Mouse (Mus musculus) cerebellum, adult (tissue): ENCODE data around the gene Fam214a.
"Not testable (repeated sequence)": the region's sequence is repeated elsewhere in the genome, so short reads cannot be mapped to it uniquely, and the experiment has no call there.

Experiments used
- ATAC-seq: cut with Nextera tagmentation; 2 replicates; pipeline ENCODE4 v1.9.2; 2017; ENCODE audit warnings: mild to moderate bottlenecking, moderate library complexity, mixed read lengths; ENCODE audit not compliant: insufficient number of reproducible peaks, low FRiP score, low TSS enrichment

The Fam214a gene

DNA sequence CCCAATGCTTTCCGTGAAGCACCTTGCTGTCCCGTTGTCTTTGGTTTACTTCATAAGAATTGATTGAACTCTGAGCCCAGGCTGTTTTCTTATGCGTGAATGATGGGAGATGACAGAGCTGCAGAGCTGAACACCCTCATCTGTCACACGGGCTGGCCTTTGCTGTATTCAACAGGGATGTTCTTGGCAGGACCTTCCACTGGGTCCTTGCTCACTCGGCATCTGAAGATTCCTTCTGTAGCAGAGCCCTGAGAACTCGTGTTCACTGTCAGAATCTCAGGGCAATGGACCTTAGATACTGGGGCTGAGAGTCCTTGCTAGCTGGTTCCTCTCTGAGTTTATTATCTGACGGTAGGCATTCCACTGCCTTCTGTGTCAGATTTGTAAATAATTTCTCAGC is 25.3 kb downstream of the Fam214a start:
- ATAC-seq: no peak

DNA sequence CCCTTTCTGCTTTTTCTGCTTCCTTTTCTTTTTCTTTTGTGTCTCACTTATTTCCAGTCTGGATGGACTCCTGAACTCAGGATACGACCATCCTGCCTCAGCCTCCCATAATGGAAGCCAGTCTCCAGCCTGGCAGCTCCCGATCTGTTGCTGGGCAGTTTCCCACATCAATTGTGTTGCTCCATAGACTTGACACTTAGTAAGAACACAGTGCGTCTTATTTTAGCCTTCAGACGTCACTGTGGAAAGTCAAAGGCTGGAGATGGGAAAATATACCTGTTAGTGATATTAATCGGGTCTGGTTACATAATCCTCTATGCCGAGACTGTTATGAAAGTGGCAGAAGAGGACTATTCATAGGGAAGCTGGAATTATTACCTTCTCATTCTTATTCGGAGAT is 26.2 kb downstream of the Fam214a start:
- no peak for ATAC-seq

DNA sequence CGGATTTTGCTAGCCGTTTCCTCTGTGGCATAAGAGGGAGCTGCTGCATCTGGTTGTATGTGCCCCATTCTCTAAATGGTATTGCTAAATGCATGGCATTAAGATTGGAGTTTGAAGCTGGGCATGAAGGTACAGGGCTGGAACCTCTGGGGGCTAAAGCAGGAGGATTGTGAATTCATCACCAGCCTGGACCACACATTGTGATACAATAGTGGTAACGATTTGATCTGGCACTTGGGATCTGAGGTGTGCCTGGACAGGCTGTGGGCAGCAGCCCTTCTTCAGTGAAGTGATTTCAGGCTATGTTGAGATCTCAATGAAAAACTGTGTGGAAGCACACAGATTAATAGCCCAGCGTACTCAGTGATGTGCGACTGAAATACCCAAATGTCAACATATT is 26.7 kb downstream of the Fam214a start:
- ATAC-seq: no peak

DNA sequence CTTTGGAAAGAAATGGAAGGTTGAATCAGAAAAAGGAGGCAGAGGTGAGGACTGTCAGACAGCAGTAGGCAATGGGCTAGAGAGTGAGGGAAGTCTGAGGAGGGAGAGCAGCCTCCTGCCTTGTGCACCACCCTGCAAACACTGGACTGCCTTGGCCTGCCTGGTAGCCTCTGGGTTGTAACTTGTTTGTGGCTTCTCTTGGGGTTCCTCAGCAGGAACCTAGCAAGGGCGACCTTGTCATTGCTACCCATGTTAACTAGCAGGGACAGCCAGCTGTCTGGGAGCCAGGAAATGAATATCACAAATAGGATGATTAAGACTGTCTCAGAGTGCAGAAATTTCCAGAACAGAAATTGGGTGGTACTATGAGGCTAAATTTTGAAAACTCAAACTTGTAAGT is 27.2 kb downstream of the Fam214a start:
- no peak for ATAC-seq

DNA sequence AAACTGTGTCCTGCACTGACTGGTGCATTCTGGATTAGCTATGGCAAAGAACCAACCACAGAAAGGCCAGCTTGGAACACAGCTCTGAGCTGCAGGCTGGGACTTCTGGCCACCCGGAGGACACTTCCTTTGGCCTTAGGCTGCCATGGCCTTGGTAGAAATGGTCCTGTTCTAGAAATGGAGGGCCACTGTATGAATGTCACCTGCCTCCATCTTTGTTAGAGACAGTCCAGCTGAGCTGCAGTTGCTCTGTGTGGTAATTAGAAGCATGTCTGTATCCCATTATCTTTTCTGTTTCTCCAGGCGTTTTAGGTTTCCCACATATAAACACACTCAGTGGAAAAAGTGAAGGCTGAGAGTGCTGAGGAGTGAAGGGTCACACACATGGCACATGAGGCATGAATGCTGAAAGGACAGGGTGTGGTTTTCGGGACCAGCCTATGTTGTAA is 29.0 kb downstream of the Fam214a start:
- peak; percentile 42; the same call in 1 of the 2 replicates for ATAC-seq

DNA sequence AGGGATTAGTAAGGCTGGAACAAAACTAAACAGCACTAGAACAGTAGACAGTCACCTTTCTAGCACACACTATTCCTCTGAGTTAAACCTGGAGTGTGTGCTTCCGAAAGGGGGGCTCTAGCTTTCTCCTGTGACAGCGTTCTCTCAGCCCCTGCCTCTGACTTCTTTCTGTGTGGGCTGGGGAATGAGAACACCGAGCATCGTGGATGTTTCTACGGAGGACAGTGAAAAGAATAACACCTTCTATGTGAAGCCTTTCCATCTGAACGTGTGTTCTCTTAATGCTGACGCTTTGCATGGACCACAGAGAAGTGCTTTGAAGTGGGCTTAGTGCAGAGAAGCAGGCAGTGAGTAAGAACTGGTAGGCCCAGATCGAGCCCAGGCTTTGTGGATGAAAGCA is 29.5 kb downstream of the Fam214a start:
- ATAC-seq: no peak

DNA sequence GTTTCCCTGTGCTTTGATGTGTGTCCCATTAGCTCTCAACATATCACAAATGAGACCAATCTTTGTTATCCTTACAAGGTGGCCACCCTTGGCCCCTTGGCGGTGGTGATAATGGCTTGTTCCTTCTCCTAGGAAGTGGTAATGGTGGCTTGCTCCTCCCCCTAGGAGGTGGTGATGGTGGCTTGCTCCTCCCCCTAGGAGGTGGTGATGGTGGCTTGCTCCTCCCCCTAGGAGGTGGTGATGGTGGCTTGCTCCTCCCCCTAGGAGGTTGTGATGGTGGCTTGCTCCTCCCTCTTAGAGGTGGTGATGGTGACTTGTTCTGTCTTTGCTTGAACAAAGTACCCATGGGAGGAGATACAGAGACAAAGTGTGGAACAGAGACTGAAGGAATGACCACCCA is 30.0 kb downstream of the Fam214a start:
- ATAC-seq: not testable (repeated sequence)

DNA sequence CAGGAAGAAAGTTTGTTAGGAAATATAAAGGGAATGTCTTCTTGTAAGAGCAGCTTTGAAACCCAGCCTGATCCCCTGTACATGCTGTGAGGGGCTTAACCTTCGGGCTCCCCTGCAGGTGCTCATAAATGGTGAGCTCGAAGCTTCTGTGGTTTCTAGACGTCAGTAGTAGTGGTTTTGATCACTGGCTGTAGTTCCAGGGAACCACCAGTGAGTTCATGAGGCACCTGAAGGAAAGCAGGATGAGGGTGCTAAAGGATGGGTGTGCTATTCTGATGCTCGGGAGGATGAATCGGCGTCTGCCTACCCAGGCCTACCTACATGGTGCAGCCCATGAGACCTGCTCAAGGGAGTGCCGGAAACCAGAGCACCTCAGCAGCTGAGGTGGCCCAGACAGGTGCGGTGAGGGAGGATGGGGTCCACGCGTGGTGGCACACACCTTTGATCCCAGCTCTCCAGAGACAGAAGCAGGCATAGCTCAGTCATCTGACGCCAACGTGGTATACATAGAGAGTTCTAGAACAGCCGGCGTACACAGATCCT is 32.6 kb downstream of the Fam214a start:
- ATAC-seq: no peak

DNA sequence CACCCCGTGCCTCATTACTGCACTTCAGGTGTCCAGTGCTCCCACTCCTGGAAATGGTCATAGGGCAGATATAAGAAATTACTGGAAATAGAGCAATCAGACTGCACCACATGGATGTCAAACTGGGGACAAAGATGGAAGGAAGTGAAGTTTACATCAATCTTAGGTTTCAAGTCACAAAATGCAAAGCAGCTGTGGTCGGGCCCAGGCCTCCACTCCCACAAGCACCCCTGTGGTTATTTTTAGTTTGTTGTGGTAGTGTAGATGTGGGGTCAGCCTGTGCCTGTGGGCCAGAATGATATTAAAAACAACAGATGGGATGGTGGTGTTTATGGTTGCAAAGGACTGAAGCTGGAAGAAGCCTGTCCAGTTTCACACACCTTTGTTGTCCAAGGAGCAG is 33.1 kb downstream of the Fam214a start:
- ATAC-seq: no peak

DNA sequence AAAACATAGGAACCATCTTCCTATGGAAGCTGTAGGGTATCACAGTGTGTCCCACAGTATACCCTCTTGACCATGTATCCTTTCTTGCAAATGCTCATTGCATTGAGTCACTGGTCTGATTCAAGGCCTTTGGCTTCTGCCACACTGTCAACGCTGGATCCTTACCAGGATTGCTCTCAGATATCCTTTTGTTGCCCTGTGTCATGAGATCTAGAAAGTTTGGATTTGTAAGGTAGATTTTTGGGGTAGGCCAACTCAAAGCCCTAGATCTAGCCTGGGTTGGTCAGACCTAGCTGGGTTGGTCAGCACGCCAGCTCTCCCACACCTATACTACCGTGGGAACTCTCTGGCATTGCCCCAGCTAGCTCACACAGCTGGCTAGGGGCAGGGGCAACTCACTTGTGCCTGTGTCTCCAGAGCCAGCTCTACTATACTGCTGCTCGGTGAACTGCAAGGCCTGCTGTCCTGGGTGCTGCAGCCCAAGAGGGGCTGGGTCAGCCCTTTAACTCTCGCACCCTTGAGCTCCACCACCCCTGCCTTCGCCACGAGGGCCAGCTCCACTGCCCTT is 36.3 kb downstream of the Fam214a start:
- no peak for ATAC-seq

DNA sequence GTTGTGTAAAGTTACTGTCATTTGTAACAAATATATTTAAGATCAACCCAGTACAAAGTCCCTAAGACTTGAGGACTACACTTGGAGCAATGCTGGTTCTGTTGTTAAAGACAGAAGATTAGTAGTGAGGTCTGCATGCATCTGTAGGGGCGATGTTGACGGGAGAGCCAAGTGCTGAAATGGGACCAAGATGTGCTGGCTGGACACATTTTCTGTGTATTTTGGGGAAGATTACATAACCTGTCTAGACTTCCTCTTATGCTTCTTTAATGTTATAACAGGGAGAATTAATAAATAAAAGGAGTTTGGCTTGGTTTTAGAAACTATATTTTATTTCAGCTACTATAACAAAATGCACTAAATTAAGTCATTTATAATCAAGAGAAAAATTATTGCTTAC is 37.3 kb downstream of the Fam214a start:
- no peak for ATAC-seq

DNA sequence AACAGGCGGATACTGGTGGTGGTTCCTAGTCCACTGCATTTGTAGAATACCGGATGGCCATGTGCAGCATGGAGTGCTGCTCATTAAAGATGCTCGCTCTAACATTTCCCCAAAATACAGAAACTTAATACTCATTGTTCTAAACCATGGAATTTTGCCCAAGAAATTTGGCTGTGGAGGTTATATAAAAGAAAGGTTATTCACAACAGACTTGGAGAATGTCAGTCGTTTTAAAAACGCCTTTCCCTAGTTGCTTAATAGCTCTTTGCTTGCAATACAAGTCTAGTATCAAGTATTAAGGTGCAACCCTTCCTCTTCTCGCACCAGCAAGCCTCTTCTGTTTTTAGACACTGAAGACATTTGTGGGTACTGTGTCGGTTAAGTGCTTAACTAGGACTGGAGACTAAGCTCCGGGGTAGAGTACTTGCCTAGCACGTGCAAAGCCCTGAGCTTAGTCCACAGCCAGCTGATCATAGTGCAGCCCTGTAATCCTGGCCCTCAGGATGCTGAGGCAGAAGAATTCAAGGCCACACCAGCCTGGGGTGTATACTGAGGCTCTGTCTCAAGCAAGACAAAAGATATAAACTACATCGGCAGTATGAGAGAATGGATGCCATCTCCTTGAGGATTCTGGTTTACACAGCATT is 42.0 kb downstream of the Fam214a start:
- ATAC-seq: no peak

DNA sequence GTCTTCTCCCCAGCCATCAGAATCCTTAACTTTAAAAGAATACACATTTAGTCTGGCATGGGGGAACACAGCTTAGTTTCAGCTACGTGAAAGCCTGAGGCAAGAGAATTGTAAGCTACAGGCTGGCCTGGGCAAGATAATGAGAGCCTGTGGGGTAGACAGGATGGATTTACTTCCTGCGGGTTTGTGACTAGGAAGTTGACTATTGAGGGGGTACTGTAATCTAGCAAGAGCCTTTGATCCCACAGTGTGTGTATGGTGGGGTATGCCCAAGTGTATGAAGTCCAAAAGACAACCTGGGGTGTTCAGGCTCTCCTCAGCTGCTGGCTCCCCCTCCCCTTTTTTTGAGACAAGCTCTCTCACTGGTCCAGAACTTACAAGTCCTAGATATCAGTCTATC is 43.7 kb downstream of the Fam214a start:
- ATAC-seq: no peak

DNA sequence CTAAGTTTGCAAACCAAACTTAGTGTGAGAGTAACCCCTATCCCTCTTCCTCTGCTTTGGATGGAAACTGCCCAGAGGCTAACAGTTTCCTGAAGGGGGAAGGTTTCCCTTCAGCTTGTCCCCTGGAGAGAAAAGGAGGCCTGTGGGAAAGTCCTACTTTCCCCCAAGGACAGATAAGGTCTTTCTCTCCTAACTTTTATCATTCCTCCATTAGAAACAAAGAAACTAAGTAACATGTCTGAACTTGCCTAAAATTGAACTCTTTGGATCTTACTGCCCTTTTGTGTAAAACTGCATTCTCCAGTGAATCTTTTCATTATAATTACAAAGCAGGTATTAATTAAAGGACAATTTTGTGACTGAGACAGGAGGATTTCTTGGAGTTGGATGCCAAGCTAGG is 45.3 kb downstream of the Fam214a start:
- no peak for ATAC-seq

DNA sequence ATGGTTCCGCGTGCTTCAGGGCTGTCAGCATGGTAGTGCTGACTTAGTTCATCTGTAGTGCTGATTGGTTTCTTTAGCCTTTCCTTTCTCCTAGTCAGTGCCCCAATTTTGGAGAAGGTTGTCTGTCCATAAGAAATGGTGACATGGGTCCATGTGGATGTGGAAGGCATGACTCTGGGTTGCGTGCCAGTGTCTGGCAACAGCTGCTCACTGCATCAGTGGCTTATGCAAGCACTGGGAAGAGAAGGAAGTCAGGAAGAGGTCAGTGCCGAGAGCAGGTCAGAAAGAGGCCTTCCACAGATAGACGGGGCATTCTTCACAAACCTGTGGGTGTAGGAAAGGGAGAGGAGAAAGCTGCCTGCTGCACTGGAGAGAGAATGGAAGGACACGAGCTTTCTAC is 48.3 kb downstream of the Fam214a start:
- ATAC-seq: no peak

DNA sequence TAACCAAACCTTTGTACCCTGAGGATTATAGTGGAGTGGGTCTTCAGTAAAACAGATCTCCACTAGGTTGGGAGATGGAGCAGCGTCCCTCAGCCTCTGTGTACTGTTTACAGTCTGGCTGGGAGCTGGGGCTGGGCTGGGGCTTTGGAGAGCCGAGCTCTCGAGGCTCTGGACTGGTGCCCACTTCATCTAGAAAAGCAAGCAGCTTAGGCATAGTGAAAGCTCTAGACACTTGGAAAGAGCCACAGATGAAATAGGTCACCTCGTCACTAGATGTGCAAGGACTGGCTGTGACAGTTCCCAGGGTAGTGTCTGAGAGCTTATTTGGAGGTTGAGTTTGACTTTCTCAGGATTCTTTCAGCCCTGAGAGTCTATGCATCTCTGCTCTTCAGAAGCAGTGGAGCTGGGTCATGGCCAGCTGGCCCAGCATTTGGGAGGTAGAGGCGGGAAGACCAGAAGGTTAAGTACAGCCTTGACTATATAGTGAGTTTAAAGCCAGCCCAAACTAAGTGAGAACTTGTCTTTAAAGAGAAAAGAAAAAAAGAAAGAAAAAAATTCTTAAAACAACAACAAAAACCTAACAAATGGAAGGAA is 49.0 kb downstream of the Fam214a start:
- ATAC-seq: peak; percentile 79

DNA sequence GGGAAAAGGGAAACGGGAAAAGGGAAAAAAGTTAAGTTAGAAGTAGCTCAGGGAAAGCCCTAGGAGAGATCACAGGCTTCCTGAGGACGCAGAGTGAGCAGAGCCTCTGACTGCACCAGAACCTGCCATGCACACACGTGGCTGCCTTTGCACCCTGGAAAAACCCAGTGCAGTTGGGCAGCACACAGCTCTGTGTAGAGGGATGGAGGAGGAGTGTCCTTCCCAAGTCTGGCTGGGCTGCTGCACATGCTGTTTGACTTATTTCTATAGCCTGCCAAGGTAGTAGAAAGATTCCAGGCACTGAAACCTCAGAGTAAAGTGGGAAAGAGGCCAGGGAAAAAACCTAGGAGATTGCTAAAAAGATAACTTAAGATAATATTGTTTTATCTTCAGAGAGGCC is 49.6 kb downstream of the Fam214a start:
- no peak for ATAC-seq

DNA sequence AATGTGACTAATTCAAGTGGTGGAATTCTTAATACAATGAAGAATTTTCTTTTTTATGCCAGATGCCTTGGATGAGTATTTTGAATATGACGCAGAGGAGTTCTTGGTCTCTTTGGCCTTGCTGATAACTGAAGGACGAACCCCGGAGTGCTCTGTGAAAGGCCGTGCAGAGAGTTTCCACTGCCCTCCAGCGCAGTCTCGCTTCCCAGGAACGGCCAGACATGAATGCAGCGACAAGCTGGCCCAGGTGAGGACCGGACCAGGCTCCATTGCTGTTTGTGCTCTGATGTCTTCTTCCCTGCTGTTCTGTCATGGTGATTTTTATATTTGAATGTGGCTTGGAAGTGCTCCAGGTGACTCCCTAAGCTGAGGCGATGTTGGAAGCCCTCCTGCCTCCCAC is 51.5 kb downstream of the Fam214a start:
- ATAC-seq: no peak

DNA sequence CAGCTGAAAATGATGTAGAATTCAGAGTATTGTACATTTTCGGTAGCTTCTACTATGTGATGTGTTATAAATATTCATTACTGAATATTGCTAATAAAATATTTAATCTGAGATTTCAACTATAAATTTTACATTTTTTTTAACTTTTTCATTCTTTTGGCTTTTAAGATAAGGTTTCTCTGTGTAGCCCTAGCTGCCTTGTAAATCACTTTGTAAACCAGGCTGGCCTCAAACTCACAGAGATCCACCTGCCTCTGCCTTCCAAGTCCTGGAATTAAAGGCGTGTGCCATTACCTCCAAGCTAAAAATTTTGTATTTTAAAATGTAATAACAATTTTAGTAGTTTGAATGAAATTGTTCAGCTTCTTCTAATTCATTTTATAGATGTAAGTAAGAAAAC is 63.9 kb downstream of the Fam214a start:
- no peak for ATAC-seq

DNA sequence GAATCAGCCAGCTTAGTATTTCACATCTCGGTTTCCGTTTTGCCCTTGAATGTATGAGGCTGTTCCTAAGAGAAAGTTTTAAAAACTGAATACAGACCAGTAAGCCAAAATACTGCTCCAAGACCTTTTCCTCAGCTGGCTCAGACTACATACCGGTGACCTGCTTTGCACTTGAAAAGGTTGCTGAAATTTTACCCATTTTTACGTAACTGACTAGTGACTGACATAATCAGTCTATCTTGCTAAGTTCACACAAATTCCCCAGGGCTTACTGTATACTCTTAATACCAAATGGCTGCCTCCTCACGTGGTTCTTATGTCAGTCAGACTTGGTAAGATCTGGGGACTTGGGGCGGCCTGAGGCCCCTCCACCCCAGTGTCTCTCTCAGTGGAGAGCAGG is 66.5 kb downstream of the Fam214a start:
- no peak for ATAC-seq

DNA sequence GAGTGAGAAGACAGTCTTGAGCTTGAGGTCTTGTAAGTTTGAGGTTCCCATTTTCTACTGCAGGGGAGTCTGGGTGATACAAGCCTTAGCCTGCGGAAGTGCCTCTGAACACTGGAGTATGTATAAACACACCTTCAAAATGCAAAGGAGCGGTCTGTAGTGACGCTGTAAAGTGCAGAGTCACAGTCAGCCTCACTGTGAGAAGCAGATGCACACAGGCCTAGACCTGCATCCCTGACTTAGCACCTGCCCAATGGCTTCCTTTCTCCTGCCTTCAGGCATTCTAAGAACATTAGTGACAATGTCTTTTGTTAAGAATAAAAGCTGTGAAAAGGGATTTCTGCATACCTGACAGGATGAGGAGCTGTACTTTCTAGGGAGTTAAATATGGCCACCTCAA is 66.9 kb downstream of the Fam214a start:
- no peak for ATAC-seq

DNA sequence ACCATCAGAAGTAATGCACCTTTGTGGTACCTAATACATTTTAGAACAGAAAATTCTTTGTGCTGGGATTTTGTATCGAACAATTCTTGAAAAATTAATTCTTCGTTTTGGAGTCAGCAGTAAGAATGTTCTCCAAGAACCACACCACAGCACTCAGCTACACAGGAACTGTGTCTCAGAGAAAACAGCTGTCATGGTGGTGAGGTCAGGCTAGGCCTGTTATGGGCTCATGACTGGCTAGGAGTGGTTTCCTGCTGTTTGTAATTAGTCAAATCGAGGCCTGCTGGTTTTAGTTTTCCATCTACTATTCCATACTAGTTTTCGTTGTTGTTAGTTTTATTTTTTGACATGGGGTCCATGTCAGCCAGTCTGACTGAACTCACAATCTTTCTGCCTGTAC is 67.9 kb downstream of the Fam214a start:
- ATAC-seq: no peak
